Mouse (Mus musculus) liver, embryonic 16.5 days (tissue): ENCODE data around the gene Dda1. TPM values are rescaled to one million over a fixed set of nuclear protein-coding genes. Genes with fewer than 3 reads are reported as not detected.

Source experiments
- ATAC-seq: fragments of 200-750 bp; cut with Nextera tagmentation; 2 replicates; pipeline ENCODE4 v1.8.0; 2017; ENCODE audit warnings: low read depth, mild to moderate bottlenecking, moderate number of reproducible peaks, moderate library complexity
- H3K27ac ChIP-seq: fragments of 300-500 bp; sonication (generic); 2 replicates; pipeline ENCODE4 v1.5.1; 2014; ENCODE audit warnings: mild to moderate bottlenecking, low read length
- H3K27me3 ChIP-seq: fragments of 300-500 bp; sonication (generic); 2 replicates; pipeline ENCODE4 v1.6.1; 2014; ENCODE audit warnings: low read depth, low read length, mixed read lengths; ENCODE audit not compliant: control insufficient read depth, insufficient read depth
- H3K36me3 ChIP-seq: fragments of 300-500 bp; sonication (generic); 2 replicates; pipeline ENCODE4 v1.6.1; 2014; ENCODE audit warnings: mild to moderate bottlenecking; ENCODE audit not compliant: control insufficient read depth, insufficient read depth
- H3K4me1 ChIP-seq: fragments of 300-500 bp; sonication (generic); 2 replicates; pipeline ENCODE4 v1.6.1; 2014; ENCODE audit warnings: low read depth, low read length, mixed read lengths; ENCODE audit not compliant: control insufficient read depth
- H3K4me2 ChIP-seq: fragments of 300-500 bp; sonication (generic); 2 replicates; pipeline ENCODE4 v1.6.1; 2014; ENCODE audit warnings: low read depth, low read length, mixed read lengths
- H3K4me3 ChIP-seq: fragments of 300-500 bp; sonication (generic); 2 replicates; pipeline ENCODE4 v1.5.1; 2014; ENCODE audit warnings: low read depth, mild to moderate bottlenecking, low read length
- H3K9ac ChIP-seq: fragments of 300-500 bp; sonication (generic); 2 replicates; pipeline ENCODE4 v1.6.1; 2014; ENCODE audit warnings: low read depth, low read length
- H3K9me3 ChIP-seq: fragments of 300-500 bp; sonication (generic); replicated peaks from 2 replicates; pipeline ENCODE4 v1.6.1; 2016; ENCODE audit warnings: low read length; ENCODE audit not compliant: control insufficient read depth
- WGBS: fragments of 180-500 bp; shearing (Covaris S2); extraction: QIAGEN DNeasy Blood & Tissue Kit; methylation state at CpG from one replicate; pipeline ENCODE4 v1.1.7; 2014; ENCODE audit not compliant: insufficient replicate concordance; 5-methylcytosine and 5-hydroxymethylcytosine counted together
- polyA plus RNA-seq: library from polyadenylated mRNA; unstranded; fragments of >200 nt; fragmentation: Nextera tagmentation; extraction: Ambion mirVana; gene quantifications from 2 replicates; pipeline ENCODE4 v1.2.1, GENCODE M21; 2015

Gene Dda1
- polyA plus RNA-seq, 1 experiment from 2014 or later: 32.8 TPM

GRCm38 (mm10) chr8:71471861-71472260, 2.9 kb downstream of the Dda1 start:
- Histone ChIP-seq H3K4me1 (peaks cover 24% of the 10 kb centered on the region), H3K4me2 (no peak overlapping the region), H3K9ac (no peak overlapping the region), H3K27ac (no peak overlapping the region), H3K27me3 (no peaks in the 10 kb centered on the region), H3K36me3 (peaks cover 3% of the 10 kb centered on the region), H3K9me3 (no peaks in the 10 kb centered on the region), H3K4me3 (no peak overlapping the region)
- 91% methylated on average over 17 of the region's 17 CpGs for WGBS
- ATAC-seq: no peak

GRCm38 (mm10) chr8:71472601-71473386, 3.8 kb downstream of the Dda1 start:
- H3K36me3 ChIP-seq: peaks cover 3% of the 10 kb centered on the region
- 84% methylated on average over 8 of the region's 8 CpGs for WGBS

DNA sequence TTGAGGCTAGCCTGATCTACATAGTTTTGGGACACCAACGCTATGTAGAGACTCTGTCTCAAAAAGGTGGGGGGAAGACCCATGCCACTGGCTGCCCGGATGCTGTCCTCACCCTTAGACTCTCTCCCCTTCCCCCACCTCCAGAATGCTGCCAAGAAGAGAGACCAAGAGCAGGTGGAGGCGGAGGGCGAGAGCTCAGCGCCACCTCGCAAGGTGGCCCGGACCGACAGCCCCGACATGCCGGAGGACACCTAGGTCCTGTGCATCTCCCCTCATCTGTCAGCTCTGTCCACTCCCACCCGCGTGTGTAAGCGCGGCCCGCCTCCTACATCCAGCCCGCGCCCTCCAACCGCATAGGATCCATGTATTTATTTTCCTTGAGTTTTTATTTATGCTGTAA, 5.3 kb downstream of the Dda1 start:
- H3K9me3 ChIP-seq: no peaks in the 10 kb centered on the region
- peaks cover 25% of the 10 kb centered on the region for H3K4me1 ChIP-seq
- no peak overlapping the region for H3K4me2 ChIP-seq
- H3K27me3 ChIP-seq: no peaks in the 10 kb centered on the region
- WGBS: 85% methylated on average over 18 of the region's 18 CpGs
- peaks cover 3% of the 10 kb centered on the region for H3K36me3 ChIP-seq
- ATAC-seq: no peak
- no peak overlapping the region for H3K9ac ChIP-seq
- H3K27ac ChIP-seq: no peak overlapping the region
- H3K4me3 ChIP-seq: no peak overlapping the region

More at GRCm38 (mm10) chr8:71472601-71473386, 3.8 kb downstream of the Dda1 start:
- H3K9ac ChIP-seq: no peak overlapping the region
- H3K4me2 ChIP-seq: no peak overlapping the region
- H3K4me3 ChIP-seq: no peak overlapping the region
- no peaks in the 10 kb centered on the region for H3K27me3 ChIP-seq
- ATAC-seq: no peak
- peaks cover 28% of the 10 kb centered on the region for H3K4me1 ChIP-seq
- no peak overlapping the region for H3K27ac ChIP-seq
- H3K9me3 ChIP-seq: no peaks in the 10 kb centered on the region

GRCm38 (mm10) chr8:71474785-71475701, 6.0 kb downstream of the Dda1 start:
- no peaks in the 10 kb centered on the region for H3K27me3 ChIP-seq
- H3K4me1 ChIP-seq: peaks cover 20% of the 10 kb centered on the region
- no peak overlapping the region for H3K4me2 ChIP-seq
- no peak overlapping the region for H3K9ac ChIP-seq
- 85% methylated on average over 25 of the region's 25 CpGs for WGBS
- no peak overlapping the region for H3K4me3 ChIP-seq
- H3K27ac ChIP-seq: no peak overlapping the region
- no peak for ATAC-seq
- H3K9me3 ChIP-seq: no peaks in the 10 kb centered on the region
- peaks cover 3% of the 10 kb centered on the region for H3K36me3 ChIP-seq

DNA sequence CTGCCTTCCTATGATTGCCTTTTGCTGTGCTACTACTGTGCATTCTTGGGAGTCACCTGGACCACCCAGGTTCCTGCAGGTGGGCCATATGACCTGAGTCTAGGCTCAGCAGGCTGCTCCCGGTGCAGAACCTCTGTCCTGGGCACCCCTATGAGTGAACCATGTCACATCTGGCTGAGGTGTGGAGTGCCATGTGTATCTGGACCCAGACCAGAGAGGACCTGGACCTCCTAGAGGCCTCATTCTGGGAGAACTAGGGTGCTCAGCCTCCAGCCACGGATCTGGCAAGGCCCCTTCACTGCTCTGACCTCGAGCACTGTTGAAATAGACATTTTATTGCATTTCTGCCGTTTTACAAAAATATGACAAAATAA, 6.7 kb downstream of the Dda1 start:
- peaks cover 14% of the 10 kb centered on the region for H3K4me1 ChIP-seq

GRCm38 (mm10) chr8:71476099-71476940, 7.3 kb downstream of the Dda1 start:
- H3K4me1 ChIP-seq: peaks cover 11% of the 10 kb centered on the region
- under 1% methylated on average over 107 of the region's 121 CpGs for whole genome bisulfite sequencing
- H3K4me2 ChIP-seq: peak overlapping the region; percentile 91
- peak overlapping the region; percentile 25; the same call in 1 of the 2 replicates for H3K27ac ChIP-seq
- H3K4me3 ChIP-seq: peak overlapping the region; percentile 66
- peaks cover 3% of the 10 kb centered on the region for H3K36me3 ChIP-seq
- no peaks in the 10 kb centered on the region for H3K27me3 ChIP-seq
- ATAC-seq: peak; percentile 73
- H3K9ac ChIP-seq: peak overlapping the region; percentile 63
- no peaks in the 10 kb centered on the region for H3K9me3 ChIP-seq

More for the DNA sequence above, 6.7 kb downstream of the Dda1 start:
- Histone ChIP-seq H3K9me3 (no peaks in the 10 kb centered on the region), H3K27ac (no peak overlapping the region), H3K4me3 (peak overlapping the region; percentile 66), H3K36me3 (peaks cover 3% of the 10 kb centered on the region), H3K27me3 (no peaks in the 10 kb centered on the region), H3K4me2 (peak overlapping the region; percentile 91), H3K9ac (peak overlapping the region; percentile 63)
- ATAC-seq: no peak
- 32% methylated on average over 4 of the region's 4 CpGs for WGBS

DNA sequence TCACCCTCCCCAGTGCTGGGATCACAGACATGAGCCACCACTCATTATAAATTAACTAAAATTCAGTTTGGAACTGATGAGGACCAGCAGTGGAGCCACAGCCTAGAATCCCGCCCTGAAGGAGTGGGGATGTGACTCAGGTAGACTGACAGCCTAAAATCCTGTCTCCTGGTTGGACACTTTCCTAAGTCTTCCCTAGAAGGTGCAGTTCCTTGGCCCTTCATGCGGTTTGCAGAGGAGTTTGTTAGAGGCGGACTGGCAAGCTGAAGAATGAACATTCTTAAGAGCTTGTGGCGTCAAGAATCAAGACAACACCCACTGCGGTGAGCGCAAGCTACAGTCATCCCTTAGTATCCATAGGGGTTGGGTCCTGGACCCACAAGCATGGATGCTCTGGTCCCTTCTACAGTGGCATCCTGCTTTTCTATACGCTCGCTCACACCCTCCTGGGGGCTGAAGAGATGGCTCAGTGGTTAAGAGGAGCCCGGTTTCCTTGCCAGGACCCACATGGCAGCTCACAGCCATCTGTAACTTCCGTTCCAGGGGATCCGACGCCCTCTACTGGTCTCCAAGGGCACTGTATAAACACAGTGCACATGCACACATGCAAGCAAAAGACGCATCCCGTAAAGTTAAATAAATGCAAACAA, 8.3 kb downstream of the Dda1 start:
- Histone ChIP-seq H3K9ac (no peak overlapping the region; the same call in 1 of the 2 replicates), H3K4me1 (peaks cover 11% of the 10 kb centered on the region), H3K27ac (no peak overlapping the region), H3K4me2 (peak overlapping the region; percentile 91), H3K9me3 (no peaks in the 10 kb centered on the region), H3K36me3 (no peaks in the 10 kb centered on the region; the same call in 1 of the 2 replicates), H3K27me3 (no peaks in the 10 kb centered on the region), H3K4me3 (peak overlapping the region; percentile 66)
- 38% methylated on average over 14 of the region's 14 CpGs for WGBS
- no peak for ATAC-seq

GRCm38 (mm10) chr8:71478943-71479342, 9.9 kb downstream of the Dda1 start:
- ATAC-seq: no peak
- WGBS: 77% methylated on average over 10 of the region's 11 CpGs
- Histone ChIP-seq H3K36me3 (no peaks in the 10 kb centered on the region), H3K9ac (no peak overlapping the region), H3K4me3 (no peak overlapping the region), H3K27me3 (no peaks in the 10 kb centered on the region), H3K9me3 (no peaks in the 10 kb centered on the region), H3K4me1 (peaks cover 11% of the 10 kb centered on the region), H3K4me2 (no peak overlapping the region), H3K27ac (no peak overlapping the region)
